Mouse (Mus musculus): Measurements from ENCODE around the gene Armc3.
"Not testable (repeated sequence)": the region's sequence is repeated elsewhere in the genome, so short reads cannot be mapped to it uniquely, and the experiment has no call there.

Gene Armc3

GRCm38 (mm10) chr2:19269955-19270354 is 70.9 kb downstream of the Armc3 start:
- in situ Hi-C loops (cut with MboI; ENCODE audit: unreplicated experiment in 2 of 2): loop anchor here (5.0 to 10.0 kb wide), 3 partner anchors 398 to 1335 kb away; no protein-coding TSS in a partner anchor

DNA sequence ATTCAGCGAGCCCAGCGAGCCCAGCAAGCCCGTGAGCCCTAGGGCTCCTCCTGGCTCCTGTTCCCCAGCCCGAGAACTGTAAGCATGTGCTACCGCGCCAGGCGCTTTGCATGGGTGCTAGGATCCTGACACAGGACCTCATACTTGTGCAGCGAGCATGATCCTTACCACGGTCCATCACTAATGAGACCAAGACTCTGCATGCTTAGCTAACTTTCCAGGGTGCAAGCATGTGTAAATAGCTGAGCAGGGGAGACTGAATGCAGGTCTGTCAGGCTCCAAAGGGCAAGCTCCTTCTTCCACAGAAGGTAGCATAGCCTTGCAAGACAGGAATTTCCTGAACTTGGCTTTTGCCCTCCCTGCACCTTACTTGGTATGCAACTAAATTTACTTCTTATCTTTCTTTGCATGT is 71.6 kb downstream of the Armc3 start:
- in situ Hi-C loops (cut with MboI; ENCODE audit: unreplicated experiment in 2 of 2): loop anchor here (5.0 to 10.0 kb wide), 3 partner anchors 398 to 1336 kb away; no protein-coding TSS in a partner anchor

GRCm38 (mm10) chr2:19274583-19274982 is 75.5 kb downstream of the Armc3 start:
- in situ Hi-C loops (cut with MboI; ENCODE audit: unreplicated experiment in 2 of 2): loop anchor here (5.0 to 10.0 kb wide), 3 partner anchors 402 to 1340 kb away; no protein-coding TSS in a partner anchor

- in situ Hi-C loops (cut with MboI; ENCODE audit: unreplicated experiment in 2 of 2): loop anchor here (5.0 to 25.0 kb wide), 4 partner anchors 899 to 1341 kb away; no protein-coding TSS in a partner anchor
Observed at GRCm38 (mm10) chr2:19275602-19276539, 76.8 kb downstream of the Armc3 start.

GRCm38 (mm10) chr2:19280331-19280730 is 81.2 kb downstream of the Armc3 start:
- in situ Hi-C loops (cut with MboI; ENCODE audit: unreplicated experiment in 2 of 2): loop anchor here in 1 of 2 experiments (25.0 kb wide), 1 partner anchor 1268 kb away; no protein-coding TSS in a partner anchor

DNA sequence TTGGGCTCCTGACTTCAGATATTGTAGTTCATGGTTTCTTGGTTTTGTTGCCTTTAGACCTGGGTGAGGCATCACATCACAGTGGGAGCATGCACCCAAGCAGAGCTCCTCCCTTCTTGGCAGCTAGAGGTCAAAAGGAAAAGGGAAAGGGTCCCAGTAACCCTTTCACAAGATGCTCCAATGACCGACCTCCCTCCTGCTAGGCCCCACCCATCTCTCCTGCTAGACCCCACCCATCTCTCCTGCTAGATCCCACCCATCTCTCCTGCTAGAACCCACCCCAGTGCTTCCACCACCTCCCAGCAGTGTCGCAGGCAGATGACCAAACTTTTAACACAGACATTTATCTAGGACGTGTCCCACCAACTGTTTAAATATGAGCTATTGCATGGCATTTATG is 93.3 kb downstream of the Armc3 start:
- in situ Hi-C loops (cut with MboI; ENCODE audit: unreplicated experiment in 2 of 2): loop anchor here in 1 of 2 experiments (25.0 kb wide), 1 partner anchor 1280 kb away; no protein-coding TSS in a partner anchor

DNA sequence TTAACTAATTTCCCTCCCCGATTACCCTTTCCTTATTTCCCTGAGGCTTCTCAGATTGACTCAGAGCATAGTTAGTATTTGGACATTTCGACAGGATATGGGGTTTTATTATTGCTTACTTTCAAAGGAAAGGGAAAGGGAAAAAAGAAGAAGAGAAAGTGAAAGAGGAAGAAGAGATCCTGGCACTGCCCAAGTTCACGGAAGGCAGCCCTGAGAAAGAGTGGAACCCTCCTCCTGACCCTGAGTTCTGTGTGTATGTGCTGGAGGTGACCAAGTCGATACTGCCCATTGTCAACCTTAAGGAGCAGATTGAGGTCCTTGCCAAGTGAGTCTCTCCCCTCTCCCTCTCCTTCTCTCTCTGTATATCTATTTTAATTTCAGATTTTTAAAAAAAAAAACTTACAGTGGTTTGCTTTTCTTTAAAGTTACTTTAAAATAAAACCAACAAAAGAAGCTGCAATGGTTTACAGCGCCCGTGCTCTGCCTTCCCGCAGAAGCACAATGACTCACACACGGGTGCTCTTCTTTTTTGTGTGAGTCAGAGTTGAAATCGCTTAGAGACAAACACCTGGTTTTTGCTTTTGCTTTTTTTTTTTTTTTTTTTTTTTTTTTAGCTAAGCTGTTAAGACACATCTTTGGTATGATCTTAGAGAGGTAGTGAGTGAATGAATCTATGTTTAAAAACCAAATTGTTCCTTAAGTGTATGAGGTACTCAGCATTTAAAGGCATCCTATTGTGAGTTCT is 101.4 kb downstream of the Armc3 start:
- in situ Hi-C loops (cut with MboI; ENCODE audit: unreplicated experiment in 2 of 2): no loop called here

DNA sequence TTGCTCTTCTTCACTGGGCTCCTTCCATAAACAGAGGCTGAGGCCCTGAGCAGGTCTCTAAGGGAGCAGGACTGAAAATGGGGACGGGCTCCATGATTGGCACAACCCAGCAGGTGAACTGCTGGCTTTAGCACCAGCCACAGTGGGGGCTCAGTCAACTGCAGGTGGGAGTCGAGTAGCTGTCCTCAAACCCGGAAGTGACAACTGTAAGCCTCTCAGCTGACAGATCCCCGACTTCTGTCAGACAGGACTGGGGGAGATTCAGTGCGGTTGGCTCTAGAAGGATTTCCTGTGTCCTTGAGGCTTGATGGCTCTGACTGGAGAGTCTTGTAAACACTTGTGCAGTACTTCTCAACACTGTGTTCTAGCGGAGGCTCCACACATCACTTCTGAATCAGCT is 102.1 kb downstream of the Armc3 start:
- in situ Hi-C loops (cut with MboI; ENCODE audit: unreplicated experiment in 2 of 2): no loop called here

DNA sequence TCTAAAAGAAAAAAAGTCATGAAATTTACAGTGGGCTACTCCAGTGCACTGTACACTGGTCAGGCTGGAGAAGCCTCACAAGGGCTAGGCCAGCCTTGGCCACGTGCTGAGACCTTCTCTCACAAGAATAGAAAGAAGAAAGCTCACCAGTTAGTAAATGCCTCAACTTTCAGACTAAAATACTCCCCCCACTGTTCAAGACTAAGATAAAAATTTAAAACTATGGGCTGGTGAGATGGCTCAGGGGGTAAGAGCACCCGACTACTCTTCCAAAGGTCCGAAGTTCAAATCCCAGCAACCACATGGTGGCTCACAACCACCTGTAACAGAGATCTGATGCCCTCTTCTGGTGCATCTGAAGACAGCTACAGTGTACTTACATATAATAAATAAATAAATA is 104.0 kb downstream of the Armc3 start:
- in situ Hi-C loops (cut with MboI; ENCODE audit: unreplicated experiment in 2 of 2): not testable (repeated sequence)

DNA sequence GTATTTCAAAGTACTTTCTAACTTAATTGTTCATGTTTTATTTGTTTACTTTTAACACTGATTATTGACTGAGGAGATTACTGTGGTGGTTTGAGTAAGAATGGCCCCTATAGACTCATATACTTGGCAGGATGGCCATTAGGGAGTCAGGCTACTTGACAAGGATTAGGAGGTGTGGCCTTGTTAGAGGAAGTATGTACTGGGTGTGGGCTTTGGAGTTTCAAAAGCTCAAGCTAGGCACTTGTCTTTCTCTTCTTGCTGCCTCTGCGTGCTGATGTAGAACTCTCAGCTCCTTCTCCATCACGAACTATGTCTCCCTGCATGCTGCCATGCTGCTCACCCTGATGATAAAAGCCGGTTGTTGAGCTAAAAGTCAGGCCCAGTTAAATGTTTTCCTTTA is 111.4 kb downstream of the Armc3 start:
- in situ Hi-C loops (cut with MboI; ENCODE audit: unreplicated experiment in 2 of 2): no loop called here

DNA sequence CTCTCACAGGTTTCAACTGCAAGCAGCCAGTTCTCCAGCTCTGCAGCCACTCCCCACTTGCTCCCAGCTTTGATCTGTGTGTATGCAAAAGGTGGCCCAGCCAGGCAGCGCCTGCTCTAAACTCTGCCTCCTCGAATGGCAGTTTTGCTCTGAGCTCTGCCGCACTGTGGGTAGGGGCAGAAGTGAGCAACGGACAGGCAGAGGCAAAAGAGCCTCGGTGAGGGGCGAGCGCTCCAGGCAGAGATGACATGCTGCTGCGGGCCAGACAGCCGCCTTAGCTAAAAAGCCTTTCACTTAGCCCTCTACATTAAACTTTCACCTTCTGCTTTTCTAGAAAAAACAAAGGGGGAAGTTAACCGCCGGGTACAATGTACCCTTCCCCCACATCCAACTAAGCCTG is 117.0 kb downstream of the Armc3 start:
- in situ Hi-C loops (cut with MboI; ENCODE audit: unreplicated experiment in 2 of 2): no loop called here

DNA sequence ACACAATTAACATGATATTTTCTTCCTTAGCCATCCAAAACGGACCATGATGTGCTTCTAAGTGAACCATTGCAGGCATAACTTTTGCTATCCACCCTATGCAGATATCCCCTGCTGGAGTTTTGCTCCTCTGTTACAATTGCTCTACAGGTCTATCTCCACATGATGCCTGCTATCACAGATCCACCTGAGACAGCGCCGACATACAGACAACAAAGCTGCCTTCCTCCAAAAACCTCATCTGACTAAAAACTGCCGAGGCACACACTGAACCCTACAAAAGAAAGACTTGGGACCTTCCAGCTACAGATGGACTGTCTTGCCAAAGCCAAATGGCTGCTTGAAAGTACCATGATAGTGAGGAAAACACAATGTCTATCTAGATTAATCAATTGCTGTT is 117.6 kb downstream of the Armc3 start:
- in situ Hi-C loops (cut with MboI; ENCODE audit: unreplicated experiment in 2 of 2): no loop called here

- in situ Hi-C loops (cut with MboI; ENCODE audit: unreplicated experiment in 2 of 2): not testable (repeated sequence)
Observed at GRCm38 (mm10) chr2:19317151-19317812, 118.2 kb downstream of the Armc3 start.

DNA sequence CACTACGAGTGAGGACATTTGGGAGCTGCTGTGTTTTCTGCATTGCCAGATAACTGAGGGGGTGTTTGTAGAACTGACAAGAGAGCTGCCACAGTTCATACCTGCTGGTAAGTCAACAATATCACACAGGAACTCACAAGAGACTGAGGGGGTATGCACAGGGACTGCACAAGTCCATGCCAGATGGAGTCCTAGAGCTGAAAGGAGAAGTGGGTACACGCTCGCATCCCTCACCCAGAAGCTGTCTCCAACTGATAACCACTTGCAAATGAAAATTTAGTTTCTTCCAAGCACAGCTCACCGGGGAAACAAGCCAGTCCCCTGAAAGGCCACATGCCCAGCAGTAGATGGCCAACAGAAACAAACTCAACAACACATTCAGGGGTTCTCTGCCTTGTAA is 119.4 kb downstream of the Armc3 start:
- in situ Hi-C loops (cut with MboI; ENCODE audit: unreplicated experiment in 2 of 2): no loop called here

DNA sequence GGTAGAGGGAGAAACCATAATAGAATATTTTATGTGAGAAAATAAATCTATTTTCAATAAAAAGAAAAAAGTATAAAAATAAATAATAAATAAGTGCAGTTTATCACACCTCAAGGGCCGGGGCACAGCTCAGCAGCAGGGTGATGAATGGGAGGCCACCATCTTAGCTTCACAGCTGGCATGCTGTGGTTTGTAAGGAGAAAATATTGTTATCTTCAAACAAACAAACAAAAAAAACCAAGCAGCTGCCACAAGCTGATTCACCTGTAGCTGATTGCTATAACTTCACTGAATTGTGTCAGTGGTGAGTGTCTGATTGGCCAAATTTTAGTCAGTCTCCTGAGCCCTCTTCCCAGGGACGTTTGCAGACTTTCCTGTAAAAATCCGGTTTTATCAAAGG is 120.2 kb downstream of the Armc3 start:
- in situ Hi-C loops (cut with MboI; ENCODE audit: unreplicated experiment in 2 of 2): no loop called here

DNA sequence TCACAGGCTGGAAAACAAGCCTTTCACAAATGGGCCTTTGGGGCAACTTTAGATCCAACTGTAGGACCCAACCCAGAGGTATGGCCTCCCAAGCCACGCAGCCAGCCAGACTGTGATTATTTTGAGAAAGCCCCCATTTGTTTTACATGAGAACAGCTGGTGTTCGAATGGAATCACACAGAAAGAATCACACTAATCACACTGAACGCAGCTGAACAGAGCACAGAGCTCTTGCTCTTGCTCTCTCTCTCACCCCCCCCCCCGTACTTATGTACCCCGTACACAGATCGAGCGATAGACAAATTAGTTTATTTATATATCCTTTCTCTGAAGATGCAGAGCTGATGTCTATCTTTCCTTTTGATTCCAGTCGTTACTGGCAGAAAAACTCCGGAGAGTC is 123.3 kb downstream of the Armc3 start:
- in situ Hi-C loops (cut with MboI; ENCODE audit: unreplicated experiment in 2 of 2): no loop called here

DNA sequence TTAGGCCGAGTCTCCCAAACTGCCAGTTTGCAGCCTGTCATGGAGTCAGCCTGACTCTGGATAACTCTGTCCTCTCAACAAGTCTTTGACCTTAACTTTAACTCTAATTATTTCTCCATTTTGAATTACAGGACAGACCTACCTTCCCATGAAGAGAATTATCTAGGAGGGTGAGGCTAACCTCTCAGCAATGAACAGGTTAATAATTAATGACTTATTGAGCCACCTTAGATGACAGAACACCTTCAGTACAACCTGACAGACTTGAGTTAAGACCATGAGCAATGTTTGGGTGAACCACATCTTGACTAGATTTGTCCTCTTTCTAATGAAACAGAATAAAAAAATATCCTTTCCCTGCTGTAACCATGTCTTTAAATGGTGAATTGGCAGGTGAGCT is 127.3 kb downstream of the Armc3 start:
- in situ Hi-C loops (cut with MboI; ENCODE audit: unreplicated experiment in 2 of 2): no loop called here

DNA sequence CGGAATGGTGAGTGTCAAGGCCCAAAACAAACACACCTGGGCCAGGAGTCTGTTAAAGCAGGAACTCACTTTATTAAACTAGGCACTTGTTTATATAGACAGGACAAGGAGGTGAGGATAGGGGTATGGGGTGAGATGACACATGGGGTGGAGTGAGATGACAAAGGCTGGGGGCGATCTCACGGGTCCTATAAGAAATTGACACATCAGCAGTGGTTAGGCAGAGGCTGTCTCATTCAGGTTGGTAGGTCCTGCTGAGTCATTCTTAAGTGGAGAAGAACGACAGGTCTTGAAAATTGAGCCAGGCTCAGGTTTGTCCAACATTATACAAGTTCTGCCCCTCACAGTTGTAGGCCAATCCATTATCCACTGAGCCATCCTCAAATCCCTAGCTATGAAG is 128.7 kb downstream of the Armc3 start:
- in situ Hi-C loops (cut with MboI; ENCODE audit: unreplicated experiment in 2 of 2): no loop called here

DNA sequence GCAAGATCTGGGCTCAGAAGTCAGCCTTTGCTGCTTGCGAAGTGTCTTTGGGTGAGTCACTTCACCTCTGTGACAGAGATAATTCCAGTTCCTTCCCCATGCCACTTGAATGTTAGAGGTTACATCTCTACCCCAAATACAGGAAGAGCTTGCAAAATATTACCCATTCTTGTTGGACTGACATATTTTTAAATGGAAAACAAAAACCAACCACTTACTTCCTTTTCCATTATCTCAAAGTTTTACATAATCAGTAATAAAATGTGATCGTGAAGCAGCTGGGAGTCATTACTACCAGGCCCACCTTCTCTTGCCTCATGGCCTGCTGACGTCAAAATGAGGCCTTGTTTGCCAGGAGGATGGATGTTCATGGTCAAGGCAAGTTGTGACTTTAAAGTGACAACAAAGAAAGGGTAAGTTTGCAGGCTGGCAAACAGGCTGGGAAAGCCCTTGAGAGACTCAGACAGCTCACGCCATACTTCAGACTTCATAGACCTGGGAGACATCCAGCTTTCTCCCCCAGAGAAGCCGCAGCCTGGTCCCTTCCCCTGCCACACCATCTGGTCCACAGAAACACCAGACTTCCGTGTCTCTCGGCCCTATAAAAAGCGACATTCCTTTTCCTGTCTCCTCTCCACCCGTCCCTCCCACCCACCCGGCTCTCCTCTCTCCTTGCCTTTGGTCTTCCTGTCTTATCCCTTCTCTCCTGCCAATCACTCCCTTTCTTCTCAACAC is 145.0 kb downstream of the Armc3 start:
- in situ Hi-C loops (cut with MboI; ENCODE audit: unreplicated experiment in 2 of 2): loop anchor here (5.0 to 10.0 kb wide), 5 partner anchors 469 to 1919 kb away; no protein-coding TSS in a partner anchor

Measured in v-Abl transformed pro-B cells (cell line).